Mouse (Mus musculus) lung, postnatal 36 days (tissue): ENCODE measurements around the gene Ptprn.

Experiments used
- DNase-seq: peaks from one replicate; pipeline ENCODE4 v3.0.0; 2022; ENCODE audit warnings: mixed read lengths

Ptprn gene

DNA sequence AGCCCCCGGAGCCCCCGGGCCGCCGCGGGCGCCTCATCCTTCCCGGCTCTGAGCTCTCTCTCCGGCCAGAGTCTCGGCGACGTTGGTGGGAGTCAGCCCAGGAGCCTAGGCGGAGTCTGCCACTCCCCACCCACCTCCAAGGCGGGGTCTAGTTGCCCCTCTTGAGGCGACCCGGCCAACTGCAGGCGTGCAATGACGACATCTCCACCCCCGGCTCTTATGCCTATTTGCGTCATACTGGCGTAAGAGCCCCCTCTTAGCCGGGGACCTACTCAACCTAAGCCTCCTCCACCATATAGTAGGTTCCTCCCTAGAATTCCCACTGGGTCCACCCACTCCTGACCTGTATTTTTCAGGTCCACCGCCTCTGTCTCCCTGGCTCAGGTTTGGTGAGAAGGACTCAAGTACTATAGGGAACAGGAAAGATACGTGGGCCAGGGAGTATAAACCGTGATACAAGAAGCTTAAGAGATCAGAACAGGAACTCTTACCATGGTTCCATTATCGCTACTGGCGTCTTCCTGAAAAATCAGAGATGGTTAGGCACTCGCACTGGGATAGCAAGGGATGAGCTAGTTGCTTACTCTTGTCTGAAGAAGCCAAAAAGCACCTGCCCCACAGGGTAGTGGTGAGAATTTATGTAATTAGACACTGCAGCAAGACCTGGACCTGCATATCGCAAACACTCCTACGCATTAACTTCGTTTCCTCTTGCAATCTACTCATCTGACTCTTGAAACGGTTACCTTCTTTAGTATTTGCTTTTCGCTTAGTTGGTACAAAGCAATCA lies at the start of gene Ptprn:
Ptprn (minus strand) TSS at position 412 of the 790 bp plus-strand sequence.
- no peak for DNase-seq

DNA sequence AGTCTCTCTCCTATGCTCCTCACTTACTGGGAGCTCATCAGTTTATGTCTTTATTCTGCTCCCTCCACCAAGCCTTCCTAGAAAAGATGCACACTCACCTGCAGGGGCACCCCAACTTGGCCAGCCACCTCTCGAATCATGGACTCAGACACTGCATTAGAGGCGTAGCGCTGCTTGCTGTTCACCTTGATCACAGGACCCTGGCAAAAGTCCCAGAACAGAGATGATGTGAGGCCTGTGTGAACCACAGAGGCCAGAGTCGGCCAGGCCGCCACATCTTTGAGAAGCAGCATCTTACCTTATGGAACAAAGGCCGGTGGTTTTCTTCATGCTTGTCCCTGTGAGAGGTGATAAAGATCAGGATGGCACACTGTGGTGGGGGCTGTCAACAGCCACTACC lies 47.4 kb upstream of the Ptprn start:
- DNase-seq: no peak

DNA sequence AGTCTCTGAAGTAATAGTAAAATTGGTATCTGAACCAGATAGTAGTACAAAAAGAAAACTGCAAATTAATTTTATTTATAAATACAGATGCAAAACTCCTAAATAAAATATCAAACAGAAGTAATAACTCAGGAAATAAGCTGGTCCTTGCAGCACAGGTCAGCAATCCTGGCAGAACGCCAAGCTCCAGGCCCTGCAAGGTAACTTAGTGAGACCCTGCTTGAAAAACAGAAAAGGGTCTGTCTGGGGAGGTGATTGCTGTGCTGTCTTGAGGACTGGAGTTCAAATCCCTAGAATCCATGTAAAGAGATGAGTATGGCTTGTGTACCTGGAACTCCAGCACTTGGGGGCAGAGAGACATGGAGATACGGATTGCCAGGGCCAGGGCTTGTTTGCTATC lies 40.4 kb upstream of the Ptprn start:
- DNase-seq: no peak

DNA sequence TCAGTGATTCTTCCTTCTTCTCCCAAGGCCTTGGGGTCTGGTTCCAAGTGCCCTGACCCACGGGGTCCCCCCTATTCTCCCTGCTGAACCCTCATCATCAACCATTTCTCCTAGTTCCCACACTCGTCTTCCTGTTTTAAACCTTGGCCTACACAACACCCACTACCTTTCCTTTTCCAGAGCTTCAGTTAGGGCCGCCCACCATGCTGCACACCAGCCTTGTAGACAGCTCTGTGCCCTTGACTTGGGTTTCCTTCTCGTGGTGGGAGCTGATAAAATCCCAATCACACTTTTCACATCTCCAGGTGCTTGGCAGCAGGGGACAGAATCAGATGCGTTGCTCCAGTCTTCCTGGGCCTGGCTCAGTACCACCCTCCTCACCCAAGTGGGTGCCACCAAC lies 30.0 kb upstream of the Ptprn start:
- no peak for DNase-seq

DNA sequence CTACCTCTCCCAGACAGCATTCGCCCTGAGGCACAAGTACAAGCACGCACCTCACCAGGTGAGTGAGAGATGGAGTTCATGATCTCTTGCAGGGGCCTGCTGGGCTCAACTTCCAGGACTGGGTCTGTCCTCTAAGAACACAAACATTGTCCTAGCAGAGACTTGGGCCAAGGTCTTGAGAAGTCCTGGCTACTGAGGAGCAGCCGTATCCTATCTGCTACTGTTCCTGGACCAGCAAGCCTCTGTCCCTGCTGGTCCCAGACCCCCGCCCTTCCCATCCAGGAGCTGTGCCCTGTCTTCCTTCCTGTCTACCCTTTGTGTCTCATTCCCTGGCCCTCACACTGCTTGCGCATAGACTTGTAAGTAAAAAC lies 29.0 kb upstream of the Ptprn start:
- no peak for DNase-seq

DNA sequence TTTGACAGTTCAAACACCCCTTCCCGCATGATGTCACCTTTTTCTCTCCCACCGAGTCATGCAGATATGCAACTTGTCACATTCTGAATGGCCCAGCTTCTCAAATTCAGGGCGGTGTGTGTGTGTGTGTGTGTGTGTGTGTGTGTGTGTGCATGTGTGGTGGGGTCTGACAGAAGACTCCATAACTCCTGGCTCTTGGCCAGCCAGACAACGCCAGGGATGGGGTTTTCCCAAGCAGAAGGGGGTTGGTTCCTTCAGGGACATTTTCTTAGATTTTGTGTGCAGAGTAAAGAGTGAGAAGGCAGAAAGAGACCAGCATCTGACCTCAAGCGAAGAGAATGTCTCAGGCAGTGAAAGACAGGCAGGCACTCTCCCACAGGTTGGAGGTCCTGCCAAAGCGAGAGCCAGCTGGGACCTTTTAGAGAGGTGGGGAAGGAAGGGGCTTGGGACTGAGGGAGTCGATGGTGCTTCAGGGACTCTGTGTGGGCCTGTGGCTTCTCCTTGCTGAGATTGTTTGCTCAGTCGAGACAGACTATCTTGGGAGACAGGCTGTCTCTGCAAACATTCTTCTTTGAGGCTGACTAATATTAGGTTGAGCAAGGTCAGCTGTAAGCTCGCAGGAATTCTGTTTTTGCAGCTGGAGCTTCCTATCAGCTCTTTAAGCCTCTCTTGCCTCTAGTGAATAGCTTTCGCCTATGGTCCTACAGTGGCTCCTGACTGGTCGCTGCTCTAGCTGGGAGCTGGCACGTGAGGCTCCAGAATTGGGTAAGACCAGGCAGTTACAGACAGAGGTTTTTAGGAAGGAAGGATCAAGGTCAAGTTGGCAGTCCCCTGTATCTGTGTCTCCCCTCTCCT lies 28.4 kb upstream of the Ptprn start:
- DNase-seq: no peak

DNA sequence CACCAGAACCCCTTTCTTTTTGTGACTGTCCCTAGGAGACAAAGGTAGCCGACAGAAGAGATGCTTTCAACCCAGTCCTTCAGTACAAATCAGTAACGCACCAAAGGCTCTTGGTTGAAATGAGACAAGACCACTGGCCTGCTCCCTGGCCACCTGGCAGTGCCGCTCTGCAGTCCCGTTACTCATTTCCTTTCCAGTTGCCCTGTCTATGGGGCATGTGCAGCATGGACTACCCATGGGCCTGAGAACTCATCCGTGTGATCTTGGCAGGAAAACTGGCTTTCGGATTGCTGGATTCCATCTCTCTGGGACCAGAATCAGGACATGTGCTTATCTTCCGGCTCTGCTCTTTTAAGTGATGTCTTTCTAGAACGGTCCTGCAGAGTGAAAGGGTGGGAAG lies 27.0 kb upstream of the Ptprn start:
- DNase-seq: no peak

DNA sequence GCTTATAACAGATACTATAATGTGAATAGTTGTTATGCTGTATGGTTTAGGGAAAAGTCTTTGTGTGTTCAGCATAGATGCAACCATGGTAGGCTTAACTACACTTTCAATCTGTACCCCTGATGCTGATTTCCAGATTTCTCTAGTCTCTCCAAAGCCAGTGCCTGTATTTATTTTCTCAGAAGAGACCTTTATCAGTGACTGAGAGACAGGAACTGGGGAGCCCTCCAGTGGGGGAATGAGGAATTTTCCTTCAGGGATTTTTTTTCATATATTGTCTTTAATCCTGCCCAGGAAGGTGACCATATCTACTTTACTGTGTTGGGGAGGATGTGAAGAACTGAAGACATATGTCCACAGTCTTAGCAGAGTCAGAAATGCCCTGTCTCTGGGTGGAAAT lies 26.3 kb upstream of the Ptprn start:
- peak; percentile 47 for DNase-seq

DNA sequence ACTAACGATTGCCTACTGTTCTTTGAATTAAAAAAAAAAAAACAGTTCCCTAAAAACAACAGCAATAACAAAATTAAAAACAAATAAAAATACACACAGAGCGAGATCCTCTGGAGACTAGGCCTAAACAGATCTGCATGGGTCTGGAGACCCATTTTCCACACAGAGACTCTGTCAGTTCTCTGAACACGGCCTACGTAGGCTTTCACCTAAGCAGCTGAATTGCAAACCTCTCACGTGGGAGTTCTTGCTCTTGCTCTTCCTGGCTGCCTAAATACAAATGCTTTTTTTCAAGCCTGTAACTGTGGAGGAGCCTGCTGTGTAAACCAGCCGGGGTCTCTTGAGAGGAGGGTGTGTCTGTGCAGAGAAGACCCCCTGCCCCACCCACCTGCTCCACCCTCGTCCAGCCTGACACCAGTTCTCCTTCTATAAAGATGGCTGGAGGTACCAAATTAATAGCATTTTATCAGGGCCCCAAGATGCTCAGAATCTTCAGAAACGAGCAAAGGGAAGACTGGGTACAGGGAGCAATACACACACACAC lies 25.7 kb upstream of the Ptprn start:
- no peak for DNase-seq

DNA sequence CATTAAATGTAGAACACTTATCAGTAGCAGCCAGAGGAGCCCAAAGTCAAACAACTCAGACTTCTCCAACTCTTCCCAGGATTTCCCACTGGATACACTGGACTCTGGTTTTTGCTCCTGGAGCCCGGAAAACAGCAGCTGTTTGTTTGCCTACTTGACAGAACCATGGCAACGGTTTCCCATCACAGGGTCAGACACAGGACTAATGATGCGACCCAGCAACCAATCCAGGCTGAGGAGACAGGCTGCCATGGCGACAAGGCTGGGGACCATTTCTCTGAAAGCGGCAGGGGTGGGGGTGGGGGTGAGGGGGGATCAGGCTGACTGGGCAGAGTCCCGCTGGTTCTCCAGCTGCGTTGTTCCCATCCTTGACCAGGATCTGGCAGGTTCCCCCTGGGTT lies 25.1 kb upstream of the Ptprn start:
- no peak for DNase-seq

DNA sequence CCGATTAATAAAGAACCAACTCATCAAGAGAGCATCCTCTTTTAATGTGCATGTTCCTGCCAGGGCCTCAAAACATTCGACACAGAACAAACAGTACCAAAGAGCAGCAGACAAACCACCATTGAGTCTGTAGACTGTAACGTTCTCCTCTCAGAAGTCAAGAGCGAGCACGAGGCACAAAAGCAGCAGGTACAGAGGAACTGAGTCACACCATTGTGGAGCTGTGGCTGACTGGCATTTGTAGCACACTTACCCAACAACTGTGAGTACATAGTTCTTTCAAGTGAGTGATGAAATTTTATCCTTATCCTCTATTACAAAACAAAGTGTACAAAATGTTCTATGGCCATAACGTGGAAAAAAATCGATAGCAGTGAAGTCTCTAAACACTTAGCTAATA lies 20.6 kb upstream of the Ptprn start:
- peak; percentile 61 for DNase-seq

DNA sequence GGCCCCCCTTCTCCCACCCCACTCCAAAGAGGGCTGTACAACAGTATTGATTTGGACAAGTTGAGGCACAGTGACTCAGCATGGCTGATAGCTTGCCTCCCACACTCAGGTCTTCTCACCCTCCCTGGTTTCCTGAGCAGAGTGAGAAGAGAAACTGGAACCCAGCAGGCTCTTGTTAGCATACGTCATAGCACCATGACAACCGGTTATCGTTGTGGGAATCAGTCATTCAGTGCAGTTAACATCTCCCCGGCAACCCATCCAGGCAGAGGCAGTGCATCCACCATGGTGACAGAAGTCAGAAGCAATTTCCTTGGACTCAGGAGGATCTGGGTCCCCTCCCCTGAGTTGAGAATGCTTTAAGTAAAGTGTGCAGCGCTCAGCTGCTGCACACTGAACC lies 18.7 kb upstream of the Ptprn start:
- DNase-seq: no peak

DNA sequence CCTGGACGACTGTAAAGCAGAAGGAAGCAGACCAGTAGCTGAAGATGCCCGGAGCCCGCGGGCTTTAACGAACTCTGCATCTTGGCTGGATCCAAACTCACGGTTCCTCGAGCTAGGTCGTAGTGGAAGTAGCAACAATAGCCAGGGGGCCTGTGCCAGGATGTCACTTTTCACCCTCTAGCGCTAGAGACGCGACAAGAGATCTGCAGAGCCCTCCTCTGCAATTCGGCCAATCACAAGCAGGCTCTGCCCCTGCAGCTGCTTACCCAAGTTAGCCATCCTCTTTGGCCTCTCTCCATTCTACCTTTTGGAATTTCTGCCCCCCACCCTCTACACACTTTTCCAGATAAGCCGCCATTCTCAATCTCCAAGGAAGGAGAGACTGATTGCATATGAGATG lies 13.9 kb upstream of the Ptprn start, which contains the start of gene Resp18:
Resp18 (minus strand) TSS at position 188 of the 400 bp plus-strand sequence.
- no peak for DNase-seq

DNA sequence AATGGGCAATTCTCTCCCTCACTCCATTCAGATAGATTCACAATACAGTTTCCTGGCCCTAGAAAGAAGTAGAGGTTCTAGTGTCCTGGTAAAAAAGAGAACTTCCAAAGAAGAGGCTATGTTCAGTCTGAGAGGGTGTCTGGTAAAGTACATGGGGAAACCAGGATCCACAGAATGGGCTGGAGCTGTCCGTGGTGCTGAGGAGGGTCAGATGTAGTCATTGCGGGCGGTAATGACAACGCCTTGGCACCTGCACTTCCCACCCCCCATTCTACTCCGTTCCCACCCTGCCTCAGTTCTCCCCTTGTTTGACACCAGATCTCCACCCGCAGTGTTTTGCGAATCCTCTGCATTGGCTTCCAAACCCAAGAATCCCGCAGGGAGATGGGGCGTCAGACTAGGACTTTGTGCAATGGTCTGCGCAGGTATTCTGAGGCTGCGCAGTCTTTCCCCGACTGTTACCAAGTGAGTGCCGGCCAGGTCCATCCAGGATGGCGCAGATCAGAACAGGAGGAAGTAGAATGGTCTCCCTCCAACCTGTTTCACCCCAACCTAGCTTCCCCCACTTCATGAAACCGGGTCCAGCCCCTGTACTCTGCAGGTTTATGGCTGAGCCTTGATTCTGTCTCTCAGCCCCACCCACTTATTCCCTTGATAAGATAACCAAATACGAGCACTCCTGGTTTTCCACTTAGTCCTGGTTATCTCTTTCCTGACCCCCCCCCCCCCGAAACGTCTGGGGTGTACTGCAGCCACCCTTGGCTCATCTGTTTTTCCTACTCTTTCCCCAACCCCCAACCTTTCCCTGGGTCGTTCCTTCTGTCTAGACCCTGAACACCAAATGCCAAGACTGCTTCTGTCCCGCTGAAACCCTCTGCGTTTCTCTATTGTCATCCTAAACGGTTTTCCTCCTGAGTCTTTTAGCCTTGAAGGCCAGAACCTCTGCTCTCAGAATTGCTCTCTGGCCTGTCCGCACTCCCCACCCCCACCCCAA lies 13.2 kb upstream of the Ptprn start:
- peak; percentile 53 for DNase-seq

DNA sequence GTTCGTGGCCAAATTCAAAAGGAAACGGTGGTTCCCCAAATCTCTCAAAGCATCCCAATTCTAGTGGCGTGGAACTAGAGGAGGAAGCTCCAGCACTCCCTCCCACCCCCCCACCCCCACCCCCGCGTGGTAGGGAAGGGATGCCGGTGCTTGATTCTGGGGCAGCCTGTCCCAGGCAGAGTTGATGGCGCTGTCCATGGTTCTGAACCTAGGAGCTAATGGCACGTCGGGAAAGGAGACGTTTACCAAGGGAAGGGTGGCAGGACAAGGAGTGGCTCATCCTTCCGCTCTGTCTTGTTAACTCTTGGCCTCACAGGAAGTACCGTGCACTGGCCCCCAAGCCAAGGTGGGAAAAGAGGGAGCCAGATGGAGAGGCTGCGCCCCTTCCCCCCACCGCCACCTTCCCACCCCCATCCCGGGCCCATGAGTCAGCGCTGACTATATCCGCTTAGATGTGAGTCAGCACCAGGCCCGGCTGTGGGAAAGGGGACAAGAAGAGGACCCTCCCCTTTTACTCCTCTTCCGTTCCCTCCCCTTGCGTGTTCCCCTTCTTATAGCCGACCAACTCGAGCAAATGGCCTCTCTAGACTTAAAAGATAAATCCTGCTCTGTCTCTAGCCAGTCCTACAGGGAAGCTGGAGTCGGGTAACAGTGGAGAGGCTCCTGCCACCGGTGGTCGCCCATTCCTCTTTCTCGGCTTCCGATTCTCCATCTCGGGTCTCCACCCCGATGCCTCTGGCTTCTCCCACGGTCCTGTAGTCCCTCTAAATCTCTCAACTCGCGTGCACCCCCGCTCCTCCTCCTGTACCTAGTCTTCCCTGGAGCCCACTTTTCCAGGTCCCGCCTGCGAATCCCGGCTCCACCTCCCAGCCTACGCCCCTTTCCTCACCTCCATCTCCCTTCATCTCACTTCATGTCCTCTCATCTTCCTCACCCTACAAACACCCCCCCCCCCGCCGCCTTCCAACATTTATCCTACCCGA lies 1.0 kb downstream of the Ptprn start:
- DNase-seq: peak; percentile 65

DNA sequence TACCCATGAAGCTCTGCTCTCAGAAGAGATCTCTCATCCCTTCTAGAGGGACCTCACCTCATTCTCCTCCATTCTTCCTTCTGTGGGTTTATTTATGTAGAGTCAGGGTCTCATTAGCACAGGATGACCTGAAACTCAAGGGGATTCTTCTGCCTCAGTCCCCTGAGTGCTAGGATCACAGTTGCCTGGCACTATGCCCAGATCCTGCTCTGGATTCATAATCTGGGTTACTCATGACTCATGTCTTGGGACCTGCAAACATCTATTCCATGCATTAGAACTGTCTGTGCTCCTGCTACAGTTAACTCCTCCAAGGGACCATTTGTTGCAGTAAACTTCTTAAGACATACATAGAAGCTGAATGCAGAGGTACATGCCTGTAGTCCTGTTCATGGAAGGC lies 3.0 kb downstream of the Ptprn start:
- DNase-seq: no peak

DNA sequence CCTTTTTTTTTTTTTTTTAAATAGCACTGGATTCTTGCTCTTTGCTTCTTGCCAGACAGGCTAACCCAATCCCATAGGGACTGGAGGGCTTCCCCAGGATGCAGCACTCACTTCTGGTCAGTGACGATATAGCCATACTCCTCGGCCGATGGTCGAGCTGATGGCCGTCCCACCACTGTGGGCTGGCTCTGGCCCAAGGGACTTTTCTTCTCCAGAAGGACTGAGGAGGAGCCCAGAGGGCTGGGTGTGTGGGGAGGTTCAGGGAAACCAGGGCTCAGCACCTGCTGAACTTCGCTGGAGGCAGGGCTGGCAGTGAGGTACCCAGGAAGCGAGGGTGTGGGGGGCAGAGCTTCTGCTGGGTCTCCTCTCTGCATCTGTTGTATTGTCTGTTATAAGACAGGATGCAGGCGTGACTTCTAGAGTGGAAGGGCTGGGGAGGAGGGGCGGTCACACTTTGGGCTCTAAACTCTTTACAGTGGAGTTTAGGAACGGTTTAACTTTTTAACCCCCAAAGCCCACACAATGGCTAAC lies 8.7 kb downstream of the Ptprn start:
- no peak for DNase-seq

DNA sequence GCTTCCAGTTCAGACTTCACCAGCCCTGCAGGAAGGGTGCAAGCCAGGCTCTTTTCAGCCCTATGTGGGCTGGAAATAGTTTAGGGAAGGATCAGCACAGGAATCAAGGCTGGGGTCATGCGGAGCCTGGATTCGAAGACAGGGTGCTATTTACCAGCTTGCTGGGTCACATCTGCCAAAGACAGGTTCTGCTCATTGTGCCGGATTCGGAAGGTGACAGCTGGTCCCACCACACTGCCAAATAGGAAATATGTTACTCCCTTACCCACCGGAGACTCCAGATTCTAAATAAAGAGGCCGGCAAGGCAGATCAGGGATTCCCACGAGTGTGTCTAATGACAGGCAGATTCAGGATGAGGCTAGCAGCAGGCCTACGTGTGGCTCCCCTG lies 9.7 kb downstream of the Ptprn start:
- no peak for DNase-seq

DNA sequence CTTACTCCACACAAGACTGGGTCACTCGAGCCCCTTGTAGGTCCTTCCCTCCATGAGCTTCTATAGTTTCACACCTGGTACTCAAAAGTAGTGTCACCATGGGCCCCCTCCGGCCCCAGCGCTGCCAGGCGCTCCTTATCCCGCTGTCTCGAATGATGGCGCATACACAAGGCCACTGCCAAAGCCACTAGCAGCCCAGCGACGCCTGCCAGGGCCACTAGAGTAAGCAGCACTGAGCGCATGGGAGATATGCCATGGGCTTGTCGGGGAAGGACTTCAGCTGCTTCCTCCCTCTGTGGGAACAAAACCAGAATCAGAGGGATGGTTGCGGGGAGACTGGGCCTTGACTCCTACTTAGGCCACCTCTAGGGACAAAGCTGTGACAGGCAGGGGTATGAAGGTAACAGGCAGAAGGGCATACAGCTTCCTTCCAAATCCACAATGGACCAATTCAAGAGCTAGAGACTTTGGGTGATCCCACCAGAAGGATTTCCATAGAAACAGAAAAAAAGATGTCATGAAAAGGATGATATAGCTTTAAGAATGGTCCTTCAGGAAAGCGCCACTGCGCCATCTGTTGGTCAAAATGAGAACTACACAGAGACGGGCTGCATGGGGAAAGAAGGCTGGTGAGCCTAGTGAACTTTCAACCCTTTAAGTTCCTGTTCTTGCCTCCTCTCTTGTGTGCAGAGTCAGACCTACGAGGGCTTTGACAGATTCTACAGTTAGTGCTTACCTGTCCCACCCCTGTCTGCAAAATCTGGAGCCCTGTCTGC lies 10.3 kb downstream of the Ptprn start:
- DNase-seq: peak; percentile 93

DNA sequence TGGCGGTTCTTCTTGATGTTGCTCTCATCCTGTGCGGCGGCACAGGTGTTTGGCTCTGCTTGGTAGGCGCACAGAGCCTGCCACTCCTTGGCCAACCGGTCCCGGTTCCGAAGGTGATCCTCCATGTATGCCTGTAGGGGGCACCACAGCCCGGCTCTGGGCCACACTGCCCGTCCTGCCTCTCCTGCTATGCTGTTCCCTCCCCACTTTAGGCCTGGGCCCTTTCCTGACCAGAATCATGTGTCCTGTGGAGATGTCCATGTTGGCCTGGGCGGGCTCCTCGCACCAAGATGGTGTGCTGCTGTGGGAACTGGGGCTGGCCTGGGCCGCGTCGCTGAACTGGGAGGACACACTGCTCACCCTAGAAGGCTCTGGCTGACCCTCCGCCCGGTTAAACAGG lies 11.3 kb downstream of the Ptprn start:
- DNase-seq: no peak
